Mouse (Mus musculus): ENCODE results near the gene Gm5622. TPM values are rescaled to one million over a fixed set of nuclear protein-coding genes. Genes with fewer than 3 reads are reported as not detected.
"Not testable (repeated sequence)": the region's sequence is repeated elsewhere in the genome, so short reads cannot be mapped to it uniquely, and the experiment has no call there.

Gm5622 gene
- polyA plus RNA-seq (2016; fragmentation: Nextera tagmentation; extraction: Ambion mirVana) = not detected in 2 replicates

DNA sequence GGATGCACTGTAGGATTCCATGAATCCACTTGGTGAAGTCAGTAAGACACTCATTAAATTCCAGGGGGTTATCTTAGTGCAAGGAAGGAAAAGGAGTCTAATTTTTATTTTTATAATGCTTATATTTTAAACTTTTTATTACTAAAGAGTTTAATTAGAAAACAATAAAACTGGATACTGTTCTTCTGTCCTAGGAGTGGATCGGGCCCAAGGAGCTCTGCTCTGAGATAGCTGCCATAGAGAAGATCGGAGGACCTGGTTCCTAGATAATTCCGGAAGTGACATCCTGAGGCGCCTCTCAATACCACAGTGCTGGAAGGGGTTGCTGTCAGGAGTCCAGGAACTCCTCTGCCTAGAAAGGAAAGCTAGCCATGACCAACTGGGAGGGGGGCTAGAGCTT is at the start of gene Gm5622:
TSS of gene Gm5622 (plus strand) at position 301 of the 400 bp plus-strand sequence.
- Histone ChIP-seq H3K27me3 (replicated peaks; ENCODE audit: low read depth, poor library complexity, severe bottlenecking) (no peaks in the 10 kb centered on the region), H3K27ac (replicated peaks) (no peak within 1 kb of the TSS), H3K36me3 (replicated peaks) (no peaks in the 10 kb centered on the region), H3K9me3 (no peaks in the 10 kb centered on the region), H3K4me1 (no peaks in the 10 kb centered on the region), H3K4me3 (no peak within 1 kb of the TSS)
- 93% methylated on average over 4 of the region's 4 CpGs for WGBS
- DNase-seq (ENCODE audit: low spot score) = no peak

GRCm38 (mm10) chr14:51507416-51507815 is 45.2 kb upstream of the Gm5622 start:
- Histone ChIP-seq H3K9me3 (no peaks in the 10 kb centered on the region), H3K27me3 (replicated peaks; ENCODE audit: low read depth, poor library complexity, severe bottlenecking) (no peaks in the 10 kb centered on the region), H3K4me1 (no peaks in the 10 kb centered on the region), H3K4me3 (no peak overlapping the region), H3K27ac (replicated peaks) (no peak overlapping the region), H3K36me3 (replicated peaks) (no peaks in the 10 kb centered on the region)
- no peak for DNase-seq (ENCODE audit: low spot score)
- WGBS = 95% methylated on average over 8 of the region's 8 CpGs

DNA sequence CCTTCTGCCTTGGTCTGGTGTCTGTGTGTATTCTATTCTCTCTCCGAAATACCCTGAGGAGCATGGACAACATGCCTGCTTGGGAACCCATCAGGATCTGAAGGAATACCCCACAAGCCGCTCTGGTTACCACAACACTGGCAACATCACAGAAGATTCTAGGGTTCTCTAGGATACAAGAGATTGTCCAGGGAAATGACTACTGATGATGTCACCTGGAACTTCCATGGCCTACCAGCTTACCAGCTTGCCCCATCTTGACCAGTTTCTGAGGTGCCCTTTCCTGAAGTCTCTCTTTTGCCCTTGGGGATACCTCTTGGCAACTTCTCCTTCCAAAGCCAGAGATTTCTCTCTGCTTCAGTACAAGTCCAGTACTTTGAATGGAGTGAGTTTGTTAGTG is 21.4 kb downstream of the Gm5622 start, which contains the start of gene Gm17175:
TSS of gene Gm17175 (minus strand) at position 101 of the 400 bp plus-strand sequence.
- not testable (repeated sequence) for H3K4me1 ChIP-seq; DNase-seq (ENCODE audit: low spot score); H3K27me3 ChIP-seq (replicated peaks; ENCODE audit: low read depth, poor library complexity, severe bottlenecking); H3K36me3 ChIP-seq (replicated peaks); H3K27ac ChIP-seq (replicated peaks); H3K9me3 ChIP-seq; H3K4me3 ChIP-seq
- WGBS = 87% methylated on average over 2 of the region's 2 CpGs

- H3K27ac ChIP-seq (replicated peaks); H3K9me3 ChIP-seq; DNase-seq (ENCODE audit: low spot score); H3K4me3 ChIP-seq; H3K36me3 ChIP-seq (replicated peaks); H3K4me1 ChIP-seq; H3K27me3 ChIP-seq (replicated peaks; ENCODE audit: low read depth, poor library complexity, severe bottlenecking): not testable (repeated sequence)
- WGBS = 90% methylated on average over 4 of the region's 4 CpGs
These were observed 39.4 kb downstream of the Gm5622 start, which contains the start of gene Gm17174 for GRCm38 (mm10) chr14:51592039-51592438. Gene Gm17174 (minus strand): TSS chr14:51592139.

GRCm38 (mm10) chr14:51611210-51611609 is 58.6 kb downstream of the Gm5622 start, which contains the start of gene Gm17078:
Gene Gm17078 (minus strand): TSS chr14:51611310.
- Histone ChIP-seq H3K27me3 (replicated peaks; ENCODE audit: low read depth, poor library complexity, severe bottlenecking) (no peaks in the 10 kb centered on the region), H3K27ac (replicated peaks) (no peak within 1 kb of the TSS), H3K9me3 (no peaks in the 10 kb centered on the region), H3K4me3 (no peak within 1 kb of the TSS), H3K36me3 (replicated peaks) (no peaks in the 10 kb centered on the region), H3K4me1 (no peaks in the 10 kb centered on the region)
- DNase-seq (ENCODE audit: low spot score) = no peak
- 86% methylated on average over 1 of the region's 1 CpGs for WGBS

- H3K4me3 ChIP-seq = not testable (repeated sequence)
- 91% methylated on average over 1 of the region's 1 CpGs for WGBS
These were observed 79.8 kb downstream of the Gm5622 start for GRCm38 (mm10) chr14:51632426-51632825.

DNA sequence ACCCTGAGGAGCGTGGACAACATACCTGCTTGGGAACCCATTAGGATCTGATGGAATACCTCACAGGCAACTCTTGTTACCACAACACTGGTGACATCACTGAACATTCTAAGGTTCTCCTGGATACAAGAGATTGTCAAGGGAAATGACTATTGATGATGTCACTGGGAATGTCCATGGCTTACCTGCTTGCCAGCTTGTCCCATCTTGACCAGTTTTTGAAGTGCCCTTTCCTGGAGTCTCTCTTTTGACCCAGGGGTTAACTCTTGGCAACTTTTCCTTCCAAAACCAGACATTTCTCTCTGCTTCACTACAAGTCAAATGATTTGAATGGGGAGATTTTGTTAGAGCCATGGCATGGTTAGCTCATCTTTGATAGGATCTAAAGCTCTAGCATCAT is 83.0 kb downstream of the Gm5622 start, which contains the start of gene Gm4181:
TSS of gene Gm4181 (minus strand) at position 101 of the 400 bp plus-strand sequence.
- not testable (repeated sequence) for H3K27ac ChIP-seq (replicated peaks); H3K27me3 ChIP-seq (replicated peaks; ENCODE audit: low read depth, poor library complexity, severe bottlenecking); H3K4me1 ChIP-seq; DNase-seq (ENCODE audit: low spot score); H3K4me3 ChIP-seq; H3K9me3 ChIP-seq; H3K36me3 ChIP-seq (replicated peaks)
- WGBS = 88% methylated on average over 1 of the region's 1 CpGs

More at GRCm38 (mm10) chr14:51632426-51632825, 79.8 kb downstream of the Gm5622 start:
- H3K4me1 ChIP-seq; H3K36me3 ChIP-seq (replicated peaks); H3K27ac ChIP-seq (replicated peaks); DNase-seq (ENCODE audit: low spot score); H3K27me3 ChIP-seq (replicated peaks; ENCODE audit: low read depth, poor library complexity, severe bottlenecking); H3K9me3 ChIP-seq: not testable (repeated sequence)

GRCm38 (mm10) chr14:51677269-51677668 is 124.7 kb downstream of the Gm5622 start:
- H3K27me3 ChIP-seq (replicated peaks; ENCODE audit: low read depth, poor library complexity, severe bottlenecking) = no peaks in the 10 kb centered on the region
- WGBS = 90% methylated on average over 5 of the region's 5 CpGs

DNA sequence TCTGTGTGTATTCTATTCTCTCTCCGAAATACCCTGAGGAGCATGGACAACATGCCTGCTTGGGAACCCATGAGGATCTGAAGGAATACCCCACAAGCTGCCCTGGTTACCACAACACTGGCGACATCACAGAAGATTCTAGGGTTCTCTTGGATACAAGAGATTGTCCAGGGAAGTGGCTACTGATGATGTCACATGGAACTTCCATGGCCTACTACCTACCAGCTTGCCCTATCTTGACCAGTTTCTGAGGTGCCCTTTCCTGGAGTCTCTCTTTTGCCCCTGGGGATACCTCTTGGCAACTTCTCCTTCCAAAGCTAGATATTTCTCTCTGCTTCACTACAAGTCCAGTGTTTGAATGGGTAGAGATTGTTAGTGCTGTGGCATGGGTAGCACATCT is 142.8 kb downstream of the Gm5622 start, which contains the start of gene Gm17079:
TSS of gene Gm17079 (minus strand) at position 101 of the 400 bp plus-strand sequence.
- not testable (repeated sequence) for H3K27me3 ChIP-seq (replicated peaks; ENCODE audit: low read depth, poor library complexity, severe bottlenecking); DNase-seq (ENCODE audit: low spot score); H3K27ac ChIP-seq (replicated peaks); H3K9me3 ChIP-seq; H3K4me1 ChIP-seq; H3K4me3 ChIP-seq; H3K36me3 ChIP-seq (replicated peaks)
- 92% methylated on average over 1 of the region's 2 CpGs for WGBS

More at GRCm38 (mm10) chr14:51677269-51677668, 124.7 kb downstream of the Gm5622 start:
- Histone ChIP-seq H3K9me3 (no peaks in the 10 kb centered on the region), H3K36me3 (replicated peaks) (no peaks in the 10 kb centered on the region), H3K4me1 (no peaks in the 10 kb centered on the region), H3K4me3 (no peak overlapping the region), H3K27ac (replicated peaks) (no peak overlapping the region)
- DNase-seq (ENCODE audit: low spot score) = no peak

Other genes starting within 250 kb of the Gm5622 start
- gene Gm7247, start 191.0 kb upstream of the Gm5622 start, polyA plus RNA-seq (2016; fragmentation: Nextera tagmentation; extraction: Ambion mirVana) = not detected in 2 replicates
- gene Vmn2r88, start 142.0 kb upstream of the Gm5622 start, polyA plus RNA-seq (2016; fragmentation: Nextera tagmentation; extraction: Ambion mirVana) = not detected in 2 replicates
- not detected in 2 replicates for gene Vmn2r89, start 100.9 kb upstream of the Gm5622 start, polyA plus RNA-seq (2016; fragmentation: Nextera tagmentation; extraction: Ambion mirVana)
- not detected in 2 replicates for gene Gm17175, start 21.3 kb downstream of the Gm5622 start, polyA plus RNA-seq (2016; fragmentation: Nextera tagmentation; extraction: Ambion mirVana)
- not detected in 2 replicates for gene Gm17174, start 39.3 kb downstream of the Gm5622 start, polyA plus RNA-seq (2016; fragmentation: Nextera tagmentation; extraction: Ambion mirVana)
- gene Gm17078, start 58.5 kb downstream of the Gm5622 start, polyA plus RNA-seq (2016; fragmentation: Nextera tagmentation; extraction: Ambion mirVana) = not detected in 2 replicates
- not detected in 2 replicates for gene Gm4181, start 82.9 kb downstream of the Gm5622 start, polyA plus RNA-seq (2016; fragmentation: Nextera tagmentation; extraction: Ambion mirVana)
- not detected in 2 replicates for gene Gm17079, start 142.7 kb downstream of the Gm5622 start, polyA plus RNA-seq (2016; fragmentation: Nextera tagmentation; extraction: Ambion mirVana)
- gene Gm5800, start 164.4 kb downstream of the Gm5622 start, polyA plus RNA-seq (2016; fragmentation: Nextera tagmentation; extraction: Ambion mirVana) = not detected in 2 replicates
- not detected in 2 replicates for gene Ang4, start 220.8 kb downstream of the Gm5622 start, polyA plus RNA-seq (2016; fragmentation: Nextera tagmentation; extraction: Ambion mirVana)
- not detected in 2 replicates for gene AY358078, start 247.3 kb downstream of the Gm5622 start, polyA plus RNA-seq (2016; fragmentation: Nextera tagmentation; extraction: Ambion mirVana)

Data from embryonic facial prominence, embryonic 10.5 days (tissue).